Mouse (Mus musculus) frontal cortex, postnatal 36 days (tissue): ENCODE measurements around the gene Map1s.
A peak's percentile ranks its signal among the peaks of the same experiment; 100 is the strongest.
"Not testable (repeated sequence)": the region's sequence is repeated elsewhere in the genome, so short reads cannot be mapped to it uniquely, and the experiment has no call there.

ENCODE experiments used
- DNase-seq, 2 experiments: peaks; one replicate each; pipeline ENCODE4 v3.0.0; 2022; ENCODE audit warnings: low spot score in 2 of 2

The Map1s gene

GRCm38 (mm10) chr8:70878178-70878577, 27.6 kb upstream of the Map1s start:
- DNase-seq, result no peak

- no peak for DNase-seq
Observed at GRCm38 (mm10) chr8:70879500-70879899, 26.2 kb upstream of the Map1s start.

- DNase-seq, result no peak
Observed at GRCm38 (mm10) chr8:70880126-70880525, 25.6 kb upstream of the Map1s start.

- DNase-seq, result no peak
Observed at GRCm38 (mm10) chr8:70880546-70880945, 25.2 kb upstream of the Map1s start.

- no peak for DNase-seq
Observed at GRCm38 (mm10) chr8:70884186-70884585, 21.5 kb upstream of the Map1s start.

- no peak for DNase-seq
Observed at GRCm38 (mm10) chr8:70884683-70885082, 21.0 kb upstream of the Map1s start.

GRCm38 (mm10) chr8:70885612-70886011, 20.1 kb upstream of the Map1s start:
- no peak for DNase-seq

GRCm38 (mm10) chr8:70887669-70888068, 18.1 kb upstream of the Map1s start:
- no peak for DNase-seq

- no peak for DNase-seq
Observed at GRCm38 (mm10) chr8:70890656-70891055, 15.1 kb upstream of the Map1s start.

GRCm38 (mm10) chr8:70891356-70891755, 14.4 kb upstream of the Map1s start:
- no peak for DNase-seq

- DNase-seq, result no peak
Observed at GRCm38 (mm10) chr8:70892022-70892895, 13.5 kb upstream of the Map1s start, which contains the start of gene Slc5a5. Slc5a5 (minus strand) TSS chr8:70892757.

- no peak for DNase-seq
Observed at GRCm38 (mm10) chr8:70892896-70893655, 12.7 kb upstream of the Map1s start.

GRCm38 (mm10) chr8:70893656-70894384, 11.9 kb upstream of the Map1s start:
- peak; percentile 45 to 65 for DNase-seq

GRCm38 (mm10) chr8:70894385-70894720, 11.4 kb upstream of the Map1s start:
- DNase-seq, result no peak

- no peak for DNase-seq
Observed at GRCm38 (mm10) chr8:70894771-70895545, 10.8 kb upstream of the Map1s start.

GRCm38 (mm10) chr8:70895571-70896259, 10.0 kb upstream of the Map1s start:
- not testable (repeated sequence) for DNase-seq

GRCm38 (mm10) chr8:70896316-70897020, 9.3 kb upstream of the Map1s start:
- DNase-seq, result no peak

GRCm38 (mm10) chr8:70897021-70897680, 8.6 kb upstream of the Map1s start, which contains the start of gene Rpl18a:
Rpl18a (minus strand) TSS chr8:70897412.
- peak; percentile 95 to 98 for DNase-seq

GRCm38 (mm10) chr8:70897681-70898413, 7.9 kb upstream of the Map1s start:
- peak; percentile 87 to 91 for DNase-seq
